Mouse (Mus musculus): ENCODE measurements around the gene Cep97. TPM values are rescaled to one million over a fixed set of nuclear protein-coding genes. Genes with fewer than 3 reads are reported as not detected.
"Not testable (repeated sequence)": the region's sequence is repeated elsewhere in the genome, so short reads cannot be mapped to it uniquely, and the experiment has no call there.

Cep97 gene
- total RNA-seq, 2 experiments from 2014 or later: 7.4 to 8.1 TPM

GRCm38 (mm10) chr16:55890346-55891136, 44.1 kb downstream of the Cep97 start:
- DNase-seq: no peak

GRCm38 (mm10) chr16:55889451-55889850, 45.2 kb downstream of the Cep97 start:
- no peak for DNase-seq

- no peak for DNase-seq
Measured at GRCm38 (mm10) chr16:55888584-55888960, 46.1 kb downstream of the Cep97 start.

DNA sequence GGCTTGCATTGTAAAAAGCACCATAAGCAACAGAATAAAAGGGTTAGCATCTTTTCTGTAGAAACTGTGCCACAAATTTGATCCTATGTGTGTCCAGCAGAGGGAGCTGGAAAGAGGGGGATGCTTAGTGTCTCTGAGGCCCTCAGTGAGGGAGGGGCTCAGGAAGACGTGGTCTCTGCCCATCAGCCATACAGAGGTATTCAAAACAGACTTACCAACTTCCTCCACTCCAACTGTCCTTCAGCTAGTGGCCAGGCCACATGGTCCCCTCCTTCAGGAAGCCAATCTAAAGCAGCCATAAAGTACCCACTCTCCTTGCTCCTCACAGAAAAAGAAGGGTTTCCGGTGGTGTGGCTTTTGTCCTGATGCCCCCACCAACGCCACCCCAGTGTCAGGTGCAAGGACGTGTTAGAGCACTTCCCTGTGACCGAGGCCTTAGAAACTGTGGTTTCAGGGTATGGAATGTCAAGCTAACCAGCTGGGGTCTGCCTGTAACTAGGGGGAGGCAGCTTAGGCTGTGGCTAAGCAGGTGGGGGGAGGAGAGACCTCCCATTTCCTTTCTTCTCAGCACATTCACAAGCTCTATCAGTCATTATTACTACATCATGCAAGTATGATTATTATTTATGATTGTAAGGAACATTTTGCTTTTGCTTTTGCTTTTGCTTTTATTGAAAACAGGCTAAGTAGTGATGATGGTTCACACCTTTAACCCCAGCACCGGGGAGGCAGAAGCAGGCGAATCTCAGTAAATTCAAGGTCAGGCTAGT, 46.7 kb downstream of the Cep97 start:
- no peak for DNase-seq

GRCm38 (mm10) chr16:55884246-55884645, 50.4 kb downstream of the Cep97 start:
- DNase-seq: no peak

DNA sequence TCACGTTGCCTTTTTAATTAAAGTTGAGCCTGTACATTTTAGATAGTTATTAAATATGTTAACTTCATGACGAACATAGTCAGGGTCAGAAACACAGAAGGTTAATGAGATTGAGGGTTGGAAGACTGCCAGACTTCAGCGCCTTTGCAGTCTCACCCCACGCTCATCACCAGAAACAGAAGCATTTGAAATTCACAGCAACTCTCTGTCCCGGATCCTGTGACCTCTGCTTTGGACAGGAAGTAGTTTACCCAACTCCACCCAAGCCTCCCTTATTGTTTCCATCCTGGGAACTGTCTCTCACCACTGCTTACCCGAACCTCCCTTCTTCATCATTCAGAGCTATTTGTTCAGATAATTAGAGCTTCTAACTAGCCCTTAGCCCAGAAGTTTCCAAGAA, 58.6 kb downstream of the Cep97 start:
- no peak for DNase-seq

DNA sequence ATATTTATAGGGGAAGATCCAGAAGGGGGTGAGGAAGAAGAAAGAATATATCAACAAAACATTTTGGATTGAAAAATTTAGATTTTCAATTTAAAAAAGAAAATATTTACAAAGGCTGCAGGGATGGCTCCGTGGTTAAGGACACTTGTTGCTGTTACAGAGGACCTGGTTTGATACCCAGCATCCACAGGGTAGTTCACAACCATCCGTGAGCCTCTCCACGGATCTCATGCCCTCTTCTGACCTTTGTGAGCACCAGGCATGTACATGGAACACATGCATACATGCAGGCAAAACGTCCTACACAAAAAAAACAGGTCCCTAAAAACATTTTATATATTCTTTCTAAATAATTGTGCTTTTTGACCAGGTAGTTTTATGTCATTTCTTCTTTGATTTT, 70.8 kb downstream of the Cep97 start:
- no peak for DNase-seq

DNA sequence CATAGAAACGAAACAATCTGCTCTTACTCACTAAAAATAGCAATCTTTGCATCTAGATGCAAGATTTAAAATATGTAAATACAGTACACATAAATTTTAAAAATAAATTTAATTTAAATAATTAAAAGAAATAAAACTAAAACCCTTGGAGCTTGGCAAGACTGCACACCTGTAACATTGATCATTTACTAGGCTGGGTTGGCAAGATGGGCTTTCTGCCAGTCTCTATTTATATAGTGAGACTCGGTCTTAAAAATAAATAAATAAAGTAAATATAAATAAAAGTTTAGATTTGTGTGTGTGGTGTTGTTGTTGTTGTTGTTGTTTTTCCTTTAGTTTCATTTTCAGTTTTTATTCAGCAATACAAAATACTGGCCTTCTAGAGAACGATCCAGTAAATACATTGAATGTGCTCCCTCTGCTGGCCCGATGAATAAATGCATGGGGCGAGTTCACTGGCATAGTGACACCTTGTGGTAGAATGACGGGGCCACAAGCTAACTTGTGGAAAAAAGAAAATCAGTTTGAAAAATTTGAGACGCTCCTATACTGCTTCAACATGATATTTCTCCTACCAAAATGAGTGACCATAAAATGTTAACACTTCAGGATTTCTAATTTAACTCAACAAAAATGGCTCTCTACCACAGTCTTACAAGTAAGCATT, 71.4 kb downstream of the Cep97 start:
- peak; percentile 81 for DNase-seq

DNA sequence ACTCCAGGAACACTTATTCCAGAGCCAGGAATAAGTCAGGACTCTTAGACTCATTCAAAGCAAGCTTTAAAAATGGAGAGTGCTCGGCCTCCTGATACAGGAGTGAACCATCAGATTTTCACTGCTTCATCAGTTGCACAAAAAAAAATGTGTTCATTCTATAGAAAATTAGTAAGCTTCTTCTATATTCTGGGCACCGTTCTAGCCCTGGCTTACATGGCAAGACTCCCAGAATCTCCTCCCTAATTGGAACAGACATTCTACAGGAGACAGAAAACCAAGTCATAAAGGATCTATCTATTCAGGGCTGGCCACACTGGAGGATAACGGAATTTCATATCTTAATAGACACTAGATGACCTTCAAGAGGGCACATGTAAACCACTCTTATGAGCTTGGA, 73.6 kb downstream of the Cep97 start:
- DNase-seq: no peak

DNA sequence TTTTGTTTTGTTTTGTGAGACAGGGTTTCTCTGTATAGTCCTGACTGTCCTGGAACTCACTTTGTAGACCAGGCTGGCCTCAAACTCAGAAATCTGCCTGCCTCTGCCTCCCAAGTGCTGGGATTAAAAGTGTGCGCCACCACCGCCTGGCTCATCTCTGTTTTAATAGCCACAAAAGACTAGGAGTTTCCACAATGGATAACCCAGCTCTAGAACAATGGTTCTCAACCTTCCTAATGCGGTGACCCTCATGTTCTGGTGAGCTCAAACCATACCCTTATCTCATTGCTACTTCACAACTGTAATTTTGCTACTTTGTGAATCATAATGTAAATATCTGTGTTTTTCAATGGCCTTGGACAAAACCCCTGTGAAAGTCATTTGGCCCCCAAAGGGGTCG, 75.2 kb downstream of the Cep97 start:
- DNase-seq: not testable (repeated sequence)

GRCm38 (mm10) chr16:55858465-55858864, 76.2 kb downstream of the Cep97 start:
- DNase-seq: peak; percentile 79

DNA sequence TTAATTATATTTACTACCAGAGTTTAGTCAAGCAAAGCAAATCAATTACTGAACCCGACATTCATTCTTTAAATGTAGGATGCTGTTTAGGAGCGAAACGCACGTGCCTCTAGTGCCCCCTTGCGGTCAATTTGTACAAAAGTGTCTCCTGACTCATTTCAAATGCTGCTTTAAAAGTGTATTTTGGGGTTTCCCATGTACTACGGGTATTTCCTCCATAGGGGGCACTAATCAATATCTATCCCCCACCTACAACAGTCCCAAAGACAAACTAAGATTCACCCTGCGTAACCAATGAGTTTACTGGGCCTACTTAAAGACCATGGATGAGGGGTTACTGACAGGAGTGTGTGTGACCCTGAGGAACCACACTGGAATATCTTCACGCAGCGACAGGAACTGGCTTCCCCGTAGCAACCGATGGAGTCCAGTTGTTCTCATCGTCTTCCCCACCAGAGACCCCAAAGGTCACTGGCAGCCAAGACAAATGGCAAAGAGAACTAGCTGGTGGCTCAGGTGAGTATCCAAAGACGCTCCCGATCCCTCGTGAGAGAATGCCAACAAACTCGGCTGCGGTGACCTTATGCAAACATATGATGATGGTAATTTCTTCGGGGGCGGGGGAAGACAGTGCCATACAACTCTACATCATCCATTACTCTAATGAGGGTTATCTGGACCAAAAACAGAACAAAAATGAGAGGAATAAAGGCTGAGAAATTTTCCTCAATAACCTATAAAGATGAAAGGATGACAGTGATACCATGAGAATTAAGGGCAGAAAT, 81.5 kb downstream of the Cep97 start:
- peak; percentile 87 for DNase-seq

GRCm38 (mm10) chr16:55852515-55852914, 82.1 kb downstream of the Cep97 start:
- no peak for DNase-seq

- DNase-seq: no peak
Measured at GRCm38 (mm10) chr16:55850485-55850884, 84.2 kb downstream of the Cep97 start.

Other genes starting within 250 kb of the Cep97 start
- gene Nfkbiz, start 96.0 kb downstream of the Cep97 start, total RNA-seq (2021): 1 to 10 TPM; 8.0 to 8.9 TPM
- 1 to 10 TPM; 1.6 to 2.0 TPM for gene Nxpe3, start 39.6 kb downstream of the Cep97 start, total RNA-seq (2021)
- gene Rpl24, start 31.4 kb upstream of the Cep97 start, total RNA-seq (2021): 100 to 1,000 TPM; 800 to 819 TPM
- 10 to 100 TPM; 17.0 to 17.7 TPM for gene Zbtb11, start 39.0 kb upstream of the Cep97 start, total RNA-seq (2021)
- 10 to 100 TPM; 79.8 to 83.7 TPM for gene Pcnp, start 94.9 kb upstream of the Cep97 start, total RNA-seq (2021)
- 10 to 100 TPM; 18.2 to 21.5 TPM for gene Trmt10c, start 103.0 kb upstream of the Cep97 start, total RNA-seq (2021)
- 10 to 100 TPM; 18.8 to 29.1 TPM for gene Senp7, start 113.5 kb upstream of the Cep97 start, total RNA-seq (2021)